Mouse (Mus musculus) midbrain, embryonic 12.5 days (tissue): ENCODE results near the gene Gprc5a. TPM values are rescaled to one million over a fixed set of nuclear protein-coding genes. Genes with fewer than 3 reads are reported as not detected.
A peak's percentile ranks its signal among the peaks of the same experiment; 100 is the strongest.

Experiments
- ATAC-seq: fragments of 200-750 bp; cut with Nextera tagmentation; 2 replicates; pipeline ENCODE4 v1.8.0; 2017; ENCODE audit warnings: low read depth, moderate TSS enrichment, moderate library complexity; ENCODE audit not compliant: low FRiP score
- H3K27ac ChIP-seq: fragments of 300-500 bp; sonication (generic); replicated peaks from 2 replicates; pipeline ENCODE4 v1.5.1; 2016; ENCODE audit warnings: mild to moderate bottlenecking
- H3K27me3 ChIP-seq: fragments of 300-500 bp; sonication (generic); 2 replicates; pipeline ENCODE4 v1.6.1; 2016; ENCODE audit warnings: mild to moderate bottlenecking
- H3K36me3 ChIP-seq: fragments of 300-500 bp; sonication (generic); 2 replicates; pipeline ENCODE4 v1.6.1; 2016
- H3K4me1 ChIP-seq: fragments of 300-500 bp; sonication (generic); 2 replicates; pipeline ENCODE4 v1.6.1; 2016
- H3K4me2 ChIP-seq: fragments of 300-500 bp; sonication (generic); replicated peaks from 2 replicates; pipeline ENCODE4 v1.6.1; 2016; ENCODE audit warnings: mild to moderate bottlenecking, moderate library complexity
- H3K4me3 ChIP-seq: fragments of 300-500 bp; sonication (generic); 2 replicates; pipeline ENCODE4 v1.5.1; 2016; ENCODE audit warnings: mild to moderate bottlenecking
- H3K9ac ChIP-seq: fragments of 300-500 bp; sonication (generic); replicated peaks from 2 replicates; pipeline ENCODE4 v1.6.1; 2016; ENCODE audit warnings: mild to moderate bottlenecking, moderate library complexity
- H3K9me3 ChIP-seq: fragments of 300-500 bp; sonication (generic); 2 replicates; pipeline ENCODE4 v1.6.1; 2016; ENCODE audit warnings: mild to moderate bottlenecking
- WGBS: fragments of 180-500 bp; shearing (Covaris S2); methylation state at CpG from one replicate; pipeline ENCODE4 v1.1.7; 2016; 5-methylcytosine and 5-hydroxymethylcytosine counted together
- polyA plus RNA-seq: library from polyadenylated mRNA; unstranded; fragments of >200 nt; fragmentation: Nextera tagmentation; extraction: Ambion mirVana; gene quantifications from 2 replicates; pipeline ENCODE4 v1.2.1, GENCODE M21; 2016

The Gprc5a gene
- 1.8 and 1.9 TPM in 2 replicates for polyA plus RNA-seq

DNA sequence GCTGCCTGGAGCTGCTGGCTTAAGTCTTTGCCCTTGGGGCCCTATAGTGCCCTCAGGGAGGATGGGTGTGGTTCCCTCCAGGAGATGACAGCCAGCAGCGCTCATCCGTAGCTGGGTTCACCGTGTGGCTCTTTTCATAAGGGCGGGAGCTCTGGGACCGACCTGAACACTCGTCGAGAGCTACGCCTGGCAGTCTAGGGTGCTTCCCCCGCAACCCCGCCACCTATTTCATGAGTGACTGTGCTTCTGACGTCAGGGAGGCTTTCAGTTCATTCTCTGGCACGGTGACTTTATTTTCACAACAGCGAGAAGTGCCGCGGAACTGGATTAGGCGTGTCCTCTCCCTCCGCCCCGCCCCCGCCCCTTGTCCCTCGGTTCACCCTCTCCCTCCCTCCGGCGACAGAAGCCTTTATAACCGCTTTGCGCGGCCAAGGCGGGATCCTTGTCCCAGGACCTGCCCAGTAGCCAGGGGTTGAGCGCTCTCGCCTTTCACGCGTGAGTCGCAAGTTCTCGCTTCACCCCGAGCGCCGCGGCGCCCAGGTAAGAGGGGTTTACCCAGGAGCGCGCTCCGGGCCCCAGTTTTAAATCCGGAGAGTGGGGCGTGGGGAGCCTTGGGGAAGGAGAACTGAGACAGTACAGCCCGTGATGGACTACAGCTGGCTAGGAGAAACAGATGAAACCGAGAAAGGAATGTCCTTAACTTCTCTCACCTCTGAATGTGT is at the start of gene Gprc5a:
Gene Gprc5a, plus strand, starts transcription at position 416 of the 722 bp plus-strand sequence.
- Histone ChIP-seq H3K36me3 (no peaks in the 10 kb centered on the region), H3K4me3 (peak within 1 kb of the TSS; percentile 47), H3K4me1 (peaks cover 26% of the 10 kb centered on the region), H3K9ac (peak within 1 kb of the TSS; percentile 46), H3K27me3 (peaks cover 46% of the 10 kb centered on the region), H3K9me3 (no peaks in the 10 kb centered on the region), H3K27ac (no peak within 1 kb of the TSS), H3K4me2 (peak within 1 kb of the TSS; percentile 80)
- whole genome bisulfite sequencing = under 1% methylated on average over 44 of the region's 44 CpGs
- peak; percentile 67 for ATAC-seq

DNA sequence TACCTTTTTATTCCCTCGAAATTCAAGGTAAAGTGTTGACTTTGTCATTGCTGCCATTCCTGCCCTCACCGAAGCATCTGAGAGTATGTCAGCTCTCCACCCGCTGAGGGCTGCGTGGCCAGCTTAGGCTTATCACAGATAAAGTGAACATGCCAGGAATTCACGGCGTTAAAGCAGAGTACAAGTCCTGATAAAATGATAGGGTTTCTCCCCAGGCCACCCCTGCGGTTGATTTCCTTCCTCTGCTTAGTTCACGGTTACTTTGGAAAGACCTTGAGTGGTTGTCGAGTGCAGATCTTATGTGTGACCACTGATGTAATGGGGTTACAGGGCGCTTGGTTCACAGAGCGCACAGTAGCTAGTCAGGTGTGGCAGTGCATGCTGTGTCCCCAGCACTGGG is 48.2 kb upstream of the Gprc5a start:
- Histone ChIP-seq H3K27me3 (no peaks in the 10 kb centered on the region), H3K9me3 (no peaks in the 10 kb centered on the region), H3K4me2 (no peak overlapping the region), H3K4me3 (no peak overlapping the region), H3K4me1 (peaks cover 4% of the 10 kb centered on the region), H3K27ac (no peak overlapping the region), H3K36me3 (peaks cover 84% of the 10 kb centered on the region), H3K9ac (no peak overlapping the region)
- WGBS = 95% methylated on average over 11 of the region's 11 CpGs
- ATAC-seq = no peak

DNA sequence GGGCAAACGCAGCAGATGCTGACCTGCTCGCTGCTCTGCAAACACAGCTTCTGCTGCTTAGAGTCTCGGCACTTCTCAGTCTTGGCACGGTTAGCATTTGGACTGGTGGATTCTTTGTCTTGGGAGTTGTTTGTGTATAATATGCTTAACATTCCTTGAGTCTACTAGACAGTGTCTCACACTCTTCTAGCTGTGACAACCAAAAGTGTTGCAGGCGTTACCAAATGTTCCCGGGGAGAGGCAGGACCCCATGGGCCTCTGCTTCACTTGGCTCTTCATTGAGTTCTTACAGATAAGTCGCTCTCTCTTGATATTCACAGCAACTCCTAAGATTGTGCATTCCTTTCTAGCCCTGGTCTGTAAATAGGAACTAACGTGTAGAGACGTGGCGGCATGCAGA is 45.9 kb upstream of the Gprc5a start:
- H3K27ac ChIP-seq = no peak overlapping the region
- H3K9ac ChIP-seq = no peak overlapping the region
- no peaks in the 10 kb centered on the region for H3K4me1 ChIP-seq
- H3K9me3 ChIP-seq = no peaks in the 10 kb centered on the region
- H3K4me2 ChIP-seq = no peak overlapping the region
- no peak overlapping the region for H3K4me3 ChIP-seq
- H3K36me3 ChIP-seq = peaks cover 98% of the 10 kb centered on the region
- H3K27me3 ChIP-seq = no peaks in the 10 kb centered on the region
- no peak for ATAC-seq
- 87% methylated on average over 10 of the region's 10 CpGs for WGBS

DNA sequence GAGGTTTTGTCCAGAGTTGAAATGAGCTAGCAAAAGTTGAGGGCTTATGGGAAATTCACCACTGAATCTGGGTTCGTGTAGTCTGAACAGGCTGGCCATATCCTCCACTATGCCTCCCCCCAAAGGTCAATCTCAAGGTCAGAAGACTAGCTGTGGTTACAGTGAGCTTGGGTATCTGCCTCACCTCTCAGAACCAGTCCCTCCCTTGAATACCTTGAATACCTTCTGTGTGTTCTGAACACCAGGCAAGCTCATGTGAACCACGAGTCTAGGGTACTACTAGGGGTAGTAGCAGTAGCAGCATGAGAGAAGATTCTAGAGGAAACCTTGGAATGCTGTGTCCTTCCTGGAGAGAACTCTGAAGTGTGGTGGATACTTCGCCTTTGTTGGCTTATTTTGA is 43.8 kb upstream of the Gprc5a start:
- 88% methylated on average over 3 of the region's 3 CpGs for WGBS
- no peaks in the 10 kb centered on the region for H3K4me1 ChIP-seq
- no peak overlapping the region for H3K4me2 ChIP-seq
- no peak overlapping the region for H3K4me3 ChIP-seq
- no peak overlapping the region for H3K9ac ChIP-seq
- ATAC-seq = no peak
- peaks cover 86% of the 10 kb centered on the region for H3K36me3 ChIP-seq
- H3K9me3 ChIP-seq = no peaks in the 10 kb centered on the region
- no peak overlapping the region for H3K27ac ChIP-seq
- H3K27me3 ChIP-seq = no peaks in the 10 kb centered on the region

DNA sequence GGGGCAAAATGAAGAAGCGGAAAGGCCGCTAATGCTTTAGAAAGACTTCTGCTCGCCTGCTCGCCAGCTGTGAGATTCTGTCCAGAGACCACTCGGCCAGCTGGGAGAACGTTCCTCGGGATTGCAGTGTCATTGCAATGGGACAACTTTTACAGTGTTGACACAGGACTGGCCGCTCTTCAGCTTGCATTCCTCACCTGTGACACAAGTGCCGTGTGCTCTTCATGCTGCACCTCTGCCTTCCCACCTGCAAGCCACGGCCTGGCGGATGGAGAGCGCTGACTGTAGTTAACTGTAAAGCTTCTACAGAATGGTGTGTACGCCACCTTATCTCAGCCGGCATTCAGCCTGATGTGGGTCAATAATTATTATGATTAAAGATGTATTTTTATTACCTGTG is 42.1 kb upstream of the Gprc5a start:
- H3K27ac ChIP-seq = no peak overlapping the region
- H3K27me3 ChIP-seq = no peaks in the 10 kb centered on the region
- WGBS = 96% methylated on average over 14 of the region's 14 CpGs
- no peaks in the 10 kb centered on the region for H3K4me1 ChIP-seq
- H3K4me3 ChIP-seq = no peak overlapping the region
- H3K9me3 ChIP-seq = no peaks in the 10 kb centered on the region
- H3K9ac ChIP-seq = no peak overlapping the region
- no peak for ATAC-seq
- H3K36me3 ChIP-seq = peaks cover 69% of the 10 kb centered on the region
- no peak overlapping the region for H3K4me2 ChIP-seq

DNA sequence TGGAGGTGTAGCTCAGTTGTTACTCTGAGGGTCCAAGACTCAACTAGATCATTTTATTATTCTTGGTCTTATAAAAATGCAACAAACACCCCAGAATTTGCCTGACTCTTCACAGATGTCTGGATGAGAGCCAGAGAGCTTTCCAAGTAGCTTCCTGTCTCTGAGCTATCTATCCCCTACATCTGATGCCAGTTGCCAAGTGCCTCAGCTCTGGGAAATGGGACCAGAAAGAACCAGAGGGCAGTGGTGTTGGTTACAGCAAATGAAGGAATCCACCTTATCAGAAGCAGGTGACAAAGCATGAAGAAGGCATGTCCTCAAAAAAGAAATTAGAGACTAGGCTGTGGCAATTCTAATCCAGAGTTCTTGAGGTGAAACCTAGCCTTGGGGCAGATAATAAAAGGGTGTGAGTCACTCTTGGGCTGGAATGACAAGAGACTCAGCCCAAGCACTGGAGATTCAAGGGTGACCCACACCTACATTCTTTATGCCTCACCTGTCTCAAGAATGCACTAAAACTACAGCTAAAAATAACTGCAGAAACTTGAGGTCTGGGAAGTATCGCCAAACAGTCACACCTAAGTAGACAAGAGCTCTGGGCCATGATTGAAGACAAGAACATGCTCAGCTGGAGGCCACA is 40.5 kb upstream of the Gprc5a start:
- no peak for ATAC-seq
- H3K4me1 ChIP-seq = no peaks in the 10 kb centered on the region
- H3K9me3 ChIP-seq = no peaks in the 10 kb centered on the region
- H3K4me3 ChIP-seq = no peak overlapping the region
- WGBS = 84% methylated on average over 1 of the region's 1 CpGs
- H3K36me3 ChIP-seq = peaks cover 53% of the 10 kb centered on the region
- H3K27me3 ChIP-seq = no peaks in the 10 kb centered on the region
- H3K4me2 ChIP-seq = no peak overlapping the region
- H3K9ac ChIP-seq = no peak overlapping the region
- H3K27ac ChIP-seq = no peak overlapping the region

DNA sequence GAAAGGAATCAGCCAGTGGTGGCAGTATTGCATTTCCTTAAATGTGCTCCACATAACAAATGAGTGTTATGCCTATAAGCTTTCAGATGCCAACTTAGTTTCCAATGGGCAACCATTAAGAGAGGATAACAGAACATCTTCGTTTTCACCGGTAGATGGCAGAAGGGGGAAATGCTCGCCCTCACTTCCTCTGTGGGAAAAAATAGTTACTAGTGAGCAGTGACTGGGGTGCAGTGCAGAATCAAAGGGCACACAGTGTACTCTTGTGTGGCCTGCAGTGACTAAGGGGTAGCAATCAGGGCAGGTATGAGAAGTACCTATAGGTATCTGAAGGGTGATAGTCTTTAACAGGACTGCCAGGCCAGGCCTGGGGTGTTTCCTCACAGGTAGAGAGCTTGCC is 39.2 kb upstream of the Gprc5a start:
- ATAC-seq = no peak
- Histone ChIP-seq H3K9ac (no peak overlapping the region), H3K27me3 (no peaks in the 10 kb centered on the region), H3K4me2 (no peak overlapping the region), H3K36me3 (peaks cover 40% of the 10 kb centered on the region), H3K4me3 (no peak overlapping the region), H3K9me3 (no peaks in the 10 kb centered on the region), H3K27ac (no peak overlapping the region), H3K4me1 (no peaks in the 10 kb centered on the region)
- 3% methylated on average over 3 of the region's 3 CpGs for WGBS

DNA sequence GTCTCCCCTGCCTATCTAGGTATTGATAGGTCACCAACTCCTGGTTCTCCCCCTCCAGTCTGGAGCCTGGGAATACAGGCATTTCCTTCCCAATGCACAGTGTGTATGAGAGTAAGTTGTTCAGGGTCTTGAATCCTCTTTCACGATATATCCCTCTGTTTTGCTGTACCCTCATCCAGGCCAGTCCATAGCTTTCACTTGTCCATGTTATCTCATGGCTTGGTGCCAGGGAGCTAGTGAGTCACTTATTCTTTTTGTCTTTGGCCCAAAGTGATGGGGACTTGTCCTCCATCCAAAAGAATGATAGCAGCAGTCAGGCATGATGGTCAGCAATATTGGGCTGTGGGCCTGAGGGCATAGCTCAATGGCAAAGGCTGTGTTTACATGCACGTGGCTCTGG is 38.7 kb upstream of the Gprc5a start:
- H3K4me3 ChIP-seq = no peak overlapping the region
- H3K9me3 ChIP-seq = no peaks in the 10 kb centered on the region
- WGBS = 89% methylated on average over 2 of the region's 2 CpGs

DNA sequence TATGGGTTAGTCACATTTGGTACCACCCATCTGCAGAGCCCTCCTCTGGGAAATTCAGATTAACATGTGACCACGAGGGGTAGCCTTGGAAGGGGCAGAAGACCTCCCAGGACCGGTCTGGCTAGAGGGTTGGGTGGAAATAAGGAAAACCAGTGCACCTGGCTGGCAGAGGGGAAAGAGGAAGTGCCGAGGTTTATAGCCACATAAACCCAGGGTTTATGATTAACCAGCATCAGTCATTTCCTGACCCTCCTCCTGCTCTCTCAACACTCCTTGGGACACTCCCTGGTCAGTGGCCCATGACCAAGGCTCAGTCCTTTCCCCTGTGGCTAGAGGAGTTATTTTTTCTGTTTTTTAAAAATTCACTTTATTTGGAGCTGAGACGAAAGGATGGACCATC is 36.2 kb upstream of the Gprc5a start:
- Histone ChIP-seq H3K4me1 (no peaks in the 10 kb centered on the region), H3K9me3 (no peaks in the 10 kb centered on the region), H3K27me3 (no peaks in the 10 kb centered on the region), H3K4me3 (no peak overlapping the region), H3K36me3 (peaks cover 11% of the 10 kb centered on the region; the same call in 1 of the 2 replicates), H3K27ac (no peak overlapping the region), H3K4me2 (no peak overlapping the region), H3K9ac (no peak overlapping the region)
- WGBS = 79% methylated on average over 4 of the region's 4 CpGs
- no peak for ATAC-seq

More for the DNA sequence above, 38.7 kb upstream of the Gprc5a start:
- Histone ChIP-seq H3K27me3 (no peaks in the 10 kb centered on the region), H3K9ac (no peak overlapping the region), H3K36me3 (peaks cover 35% of the 10 kb centered on the region), H3K4me2 (no peak overlapping the region), H3K27ac (no peak overlapping the region), H3K4me1 (no peaks in the 10 kb centered on the region)
- no peak for ATAC-seq

DNA sequence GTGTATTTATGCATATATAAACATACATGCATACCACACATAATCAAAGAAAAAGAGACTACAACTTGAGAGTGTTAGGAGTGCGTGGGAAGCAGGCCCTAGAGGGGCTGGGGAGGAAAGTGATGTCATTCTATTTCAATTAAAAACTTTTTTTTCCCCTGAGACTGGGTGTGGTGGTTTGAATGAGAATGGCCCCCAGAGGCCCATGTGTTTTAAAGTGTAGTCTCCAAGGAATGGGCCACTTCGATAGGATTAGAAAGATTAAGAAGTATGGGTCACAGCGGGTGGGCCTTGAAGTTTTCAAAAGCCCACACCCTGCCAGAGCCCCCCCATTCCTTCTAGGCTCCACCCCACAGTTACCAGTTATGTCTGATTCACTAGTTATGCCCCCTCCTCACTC is 26.8 kb upstream of the Gprc5a start:
- H3K4me2 ChIP-seq = no peak overlapping the region
- H3K27ac ChIP-seq = no peak overlapping the region
- H3K9ac ChIP-seq = no peak overlapping the region
- H3K9me3 ChIP-seq = no peaks in the 10 kb centered on the region
- H3K36me3 ChIP-seq = no peaks in the 10 kb centered on the region
- H3K27me3 ChIP-seq = peaks cover 22% of the 10 kb centered on the region; the same call in 1 of the 2 replicates
- peak; percentile 51 for ATAC-seq
- no peak overlapping the region for H3K4me3 ChIP-seq
- WGBS = 26% methylated on average over 3 of the region's 3 CpGs
- peaks cover 8% of the 10 kb centered on the region for H3K4me1 ChIP-seq

DNA sequence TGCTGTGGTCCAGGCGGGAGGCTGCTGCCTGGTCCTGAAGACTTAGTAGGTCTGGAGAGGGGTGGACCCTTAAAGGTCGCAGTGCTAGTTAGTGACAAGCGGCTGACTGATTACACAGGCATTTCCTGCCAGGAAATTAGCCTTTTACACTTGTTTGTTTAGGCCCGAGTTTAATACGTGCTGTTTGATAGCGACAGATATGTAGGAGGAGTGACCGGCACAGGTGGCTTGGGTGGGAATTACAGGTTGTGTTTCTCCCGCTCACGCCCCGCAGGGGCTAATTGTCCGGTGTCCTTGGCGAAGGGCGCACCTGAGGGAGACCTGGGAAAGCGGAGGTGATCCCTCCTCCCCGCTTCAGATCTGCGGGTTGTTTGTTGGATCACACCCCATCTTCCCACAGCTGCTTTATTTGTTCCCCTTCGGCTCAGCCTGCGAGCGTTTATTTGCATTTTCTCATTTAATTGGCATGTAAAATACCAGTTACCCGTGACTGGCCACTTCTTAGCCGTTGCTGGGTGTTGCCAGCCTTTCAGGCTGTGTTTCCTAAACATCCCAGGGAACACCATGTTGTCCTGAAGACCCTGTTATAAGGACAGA is 25.1 kb upstream of the Gprc5a start:
- Histone ChIP-seq H3K9ac (no peak overlapping the region), H3K27ac (no peak overlapping the region), H3K4me3 (peak overlapping the region; percentile 20), H3K4me2 (peak overlapping the region; percentile 39), H3K4me1 (peaks cover 8% of the 10 kb centered on the region), H3K27me3 (peaks cover 22% of the 10 kb centered on the region; the same call in 1 of the 2 replicates), H3K36me3 (no peaks in the 10 kb centered on the region), H3K9me3 (no peaks in the 10 kb centered on the region)
- ATAC-seq = no peak
- WGBS = 6% methylated on average over 21 of the region's 21 CpGs

DNA sequence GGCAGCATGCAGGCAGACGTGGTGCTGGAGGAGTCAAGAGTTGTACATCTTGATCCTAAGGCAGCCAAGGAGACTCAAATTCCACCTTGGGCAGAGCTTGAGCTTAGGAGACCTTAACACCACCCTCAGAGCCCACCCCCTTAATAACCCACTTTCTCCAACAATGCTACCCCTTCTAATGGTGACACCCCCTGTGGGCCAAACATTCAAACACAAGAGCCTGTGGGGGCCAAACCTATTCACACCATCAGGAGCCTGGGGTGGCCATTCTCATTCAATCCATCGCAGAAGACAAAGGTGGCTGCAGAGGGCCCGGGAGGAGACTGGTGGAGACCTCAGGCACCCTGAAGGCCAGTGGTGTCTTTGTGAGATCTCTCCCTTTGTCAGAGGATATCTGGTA is 23.5 kb upstream of the Gprc5a start:
- no peak overlapping the region for H3K27ac ChIP-seq
- 39% methylated on average over 3 of the region's 3 CpGs for WGBS
- H3K4me3 ChIP-seq = no peak overlapping the region
- peaks cover 22% of the 10 kb centered on the region; the same call in 1 of the 2 replicates for H3K27me3 ChIP-seq
- H3K9me3 ChIP-seq = no peaks in the 10 kb centered on the region
- H3K36me3 ChIP-seq = no peaks in the 10 kb centered on the region
- no peak for ATAC-seq
- H3K4me1 ChIP-seq = peaks cover 8% of the 10 kb centered on the region
- no peak overlapping the region for H3K9ac ChIP-seq
- no peak overlapping the region for H3K4me2 ChIP-seq
